Mouse (Mus musculus): ENCODE data around the gene Col10a1.
"Not testable (repeated sequence)": the region's sequence is repeated elsewhere in the genome, so short reads cannot be mapped to it uniquely, and the experiment has no call there.

Gene Col10a1

DNA sequence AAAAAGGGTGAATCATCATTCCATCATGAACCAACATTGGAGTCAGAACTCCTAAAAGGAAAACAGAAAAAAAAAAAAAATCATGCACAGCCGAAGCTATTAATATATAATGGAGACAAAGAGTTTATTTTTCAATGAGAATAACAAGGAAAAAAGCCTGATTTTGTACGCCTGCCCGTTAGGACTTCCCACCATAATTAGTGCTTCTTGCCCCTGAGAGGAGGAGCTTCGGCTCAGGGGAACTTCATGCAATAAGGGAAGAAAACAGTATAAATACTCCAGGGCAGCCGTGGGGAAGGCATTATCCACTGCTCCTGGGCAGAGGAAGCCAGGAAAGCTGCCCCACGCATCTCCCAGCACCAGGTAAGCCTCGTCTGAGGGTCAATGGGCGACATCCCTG is at the start of gene Col10a1:
Gene Col10a1, plus strand, starts transcription at position 301 of the 400 bp plus-strand sequence.
- no peak for DNase-seq (ENCODE audit: low read depth, low spot score)

DNA sequence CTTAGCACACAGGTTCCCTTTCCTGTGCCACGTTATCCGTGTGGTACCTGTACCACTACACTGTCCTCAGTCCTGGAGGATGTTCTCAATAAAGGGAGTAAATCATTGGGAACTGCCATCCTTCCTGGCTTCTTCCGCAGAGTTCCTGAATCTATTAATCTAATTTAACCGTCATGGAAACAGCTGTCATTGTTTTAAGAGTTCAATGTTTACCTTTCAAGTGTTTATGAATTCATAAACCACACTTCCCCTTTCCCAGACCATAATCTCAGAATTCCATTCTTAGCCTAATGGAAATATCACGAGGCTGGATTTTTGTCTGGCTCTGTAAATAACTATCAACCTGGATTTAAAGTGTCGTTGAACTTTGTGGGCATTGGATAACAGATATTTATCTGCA is 48.8 kb upstream of the Col10a1 start:
- no peak for DNase-seq (ENCODE audit: low read depth, low spot score)

DNA sequence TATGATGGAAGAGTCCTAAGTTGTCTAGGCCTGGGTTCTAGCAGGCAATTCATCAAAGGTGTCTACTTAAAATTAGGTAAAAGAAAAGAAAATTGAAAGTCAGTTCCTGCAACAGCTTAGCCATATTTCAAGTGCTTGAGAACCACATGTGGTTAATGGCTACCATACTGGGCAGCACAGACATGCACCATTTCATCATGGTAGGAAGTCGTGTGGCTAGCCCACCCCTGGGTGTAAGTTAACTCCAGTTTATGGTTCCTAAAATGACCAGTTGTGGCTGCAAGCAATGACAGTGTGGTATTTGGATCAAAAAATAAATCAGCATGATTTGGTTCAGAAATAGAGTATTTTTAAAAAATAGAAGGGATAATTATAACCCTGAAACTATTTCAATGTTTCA is 47.9 kb upstream of the Col10a1 start:
- DNase-seq (ENCODE audit: low read depth, low spot score): no peak

DNA sequence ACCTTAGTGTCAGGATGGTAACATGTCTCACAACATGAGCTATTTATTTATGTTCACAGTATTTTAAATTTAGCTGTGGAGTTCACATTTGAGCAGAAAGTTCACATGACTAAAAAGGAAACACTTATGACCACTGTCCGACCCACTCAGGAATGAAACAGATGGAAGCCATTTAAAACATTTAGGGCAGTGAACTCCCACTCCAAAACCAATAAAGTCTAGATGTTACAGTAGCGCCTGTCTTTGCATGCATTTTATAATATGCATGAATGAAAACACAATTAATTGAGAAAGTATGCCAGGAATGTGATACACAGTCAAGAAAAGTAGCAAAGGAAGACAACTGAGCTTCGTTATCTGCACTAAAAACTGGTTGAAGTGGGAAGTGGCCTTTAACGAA is 37.6 kb upstream of the Col10a1 start:
- no peak for DNase-seq (ENCODE audit: low read depth, low spot score)

DNA sequence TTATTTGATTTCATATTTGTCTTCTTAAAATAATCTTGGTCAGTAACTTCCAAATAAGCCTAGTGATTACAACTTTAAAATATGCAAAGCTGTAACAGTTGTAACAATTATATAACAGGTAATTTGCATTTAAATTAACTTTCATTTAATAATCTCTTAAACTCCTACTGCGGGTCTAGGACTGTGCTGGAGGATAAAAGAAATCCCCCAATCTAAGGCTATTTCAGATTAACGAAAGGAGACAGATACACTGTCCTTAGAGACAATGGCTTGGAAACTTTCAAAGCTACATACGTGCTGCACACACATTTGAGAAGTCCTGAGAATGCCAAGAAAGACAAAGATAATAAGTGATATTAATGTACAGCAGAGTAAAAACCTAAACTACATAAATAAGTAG is 31.5 kb upstream of the Col10a1 start:
- no peak for DNase-seq (ENCODE audit: low read depth, low spot score)

DNA sequence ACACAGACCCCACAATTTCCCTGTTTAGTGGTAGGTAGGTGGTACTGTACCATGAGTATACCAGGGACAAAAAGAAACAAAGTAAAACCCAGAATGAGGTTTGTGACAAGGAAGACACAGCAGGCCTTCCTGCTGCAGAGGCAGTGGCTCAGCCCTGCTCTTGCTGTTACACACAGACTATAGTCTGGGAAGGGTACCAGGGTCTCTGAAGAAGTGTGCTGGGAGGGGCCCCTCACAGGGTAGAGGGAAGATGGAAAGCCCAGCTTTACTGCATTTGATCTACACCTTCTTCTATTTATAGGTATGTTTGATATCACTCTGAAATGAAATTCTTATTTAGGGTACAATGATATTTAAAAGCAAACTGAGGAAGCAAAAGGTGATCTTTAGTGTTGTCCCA is 26.0 kb upstream of the Col10a1 start:
- no peak for DNase-seq (ENCODE audit: low read depth, low spot score)

DNA sequence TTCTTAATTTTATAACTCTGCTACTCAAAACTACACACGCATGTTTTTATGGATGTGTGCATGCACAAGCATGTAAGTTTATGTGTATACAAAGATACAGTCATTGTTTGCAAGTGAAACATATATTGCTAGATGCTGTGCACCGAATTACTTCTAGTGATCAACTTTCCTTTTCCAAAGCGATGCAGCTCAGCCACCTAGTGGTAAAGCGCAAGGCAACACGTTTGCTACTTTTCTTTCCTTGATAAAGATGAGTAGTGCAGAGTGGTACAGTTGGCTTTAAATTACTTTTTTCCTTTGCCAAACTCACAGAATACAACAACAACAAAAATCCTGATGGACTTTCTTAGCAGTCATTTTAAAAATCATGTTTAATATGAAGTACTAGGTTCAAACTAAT is 21.6 kb upstream of the Col10a1 start:
- DNase-seq (ENCODE audit: low read depth, low spot score): no peak

DNA sequence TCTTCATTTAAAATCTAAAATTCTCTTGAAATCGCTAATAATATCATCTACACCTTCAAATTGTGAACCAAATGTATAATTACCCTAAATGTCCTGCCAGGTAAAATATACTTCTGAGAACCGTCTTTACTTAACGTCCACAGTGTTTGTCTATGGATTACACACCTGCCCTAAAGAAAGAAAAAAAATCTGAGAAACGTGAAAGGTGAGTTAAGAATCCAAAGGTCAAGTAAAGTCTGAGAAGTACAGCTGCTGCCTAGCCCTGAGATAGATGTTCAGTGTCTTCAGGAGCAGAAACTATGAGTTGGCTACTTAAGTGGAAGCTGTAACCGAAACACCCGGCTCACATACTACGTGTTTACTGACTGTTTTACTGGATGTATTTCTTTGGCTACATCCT is 16.4 kb upstream of the Col10a1 start:
- no peak for DNase-seq (ENCODE audit: low read depth, low spot score)

DNA sequence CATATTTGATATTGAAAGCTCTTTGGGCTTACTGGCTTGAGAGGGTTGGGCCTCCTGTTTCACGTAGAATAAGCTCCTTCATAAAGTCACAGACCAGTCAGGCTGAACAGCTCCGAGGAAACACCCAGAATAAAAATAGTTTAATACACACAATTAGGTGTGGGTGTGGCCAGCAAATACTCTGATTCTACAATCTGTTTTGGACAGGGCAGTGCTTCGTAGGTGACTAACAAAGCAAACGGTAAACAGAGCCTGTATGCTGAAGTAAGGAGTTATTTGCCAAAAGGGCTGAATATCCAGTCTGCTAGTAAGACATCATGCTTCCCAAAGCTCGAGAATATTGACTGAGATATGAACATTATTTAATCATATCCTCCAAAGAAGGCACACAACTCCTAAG is 4.1 kb upstream of the Col10a1 start:
- no peak for DNase-seq (ENCODE audit: low read depth, low spot score)

DNA sequence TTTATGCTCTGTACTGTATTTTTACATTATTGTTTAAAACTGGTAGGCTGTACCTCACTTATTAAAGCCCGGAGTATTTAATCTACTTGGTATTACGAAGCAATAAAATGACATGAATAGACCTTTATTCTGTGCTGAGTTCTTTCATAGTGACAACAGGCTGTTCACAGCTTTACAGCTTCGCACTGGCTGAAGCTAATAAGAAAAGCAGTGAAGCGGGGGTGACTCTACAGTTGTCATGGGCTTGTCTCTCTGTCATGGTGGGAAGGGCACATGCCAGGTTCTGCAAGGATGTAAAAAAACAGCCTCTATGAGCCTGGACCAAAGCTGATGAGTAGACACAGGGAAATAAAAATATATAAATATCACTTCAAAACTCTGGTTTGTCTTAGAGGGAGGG is 7.2 kb downstream of the Col10a1 start:
- DNase-seq (ENCODE audit: low read depth, low spot score): no peak

DNA sequence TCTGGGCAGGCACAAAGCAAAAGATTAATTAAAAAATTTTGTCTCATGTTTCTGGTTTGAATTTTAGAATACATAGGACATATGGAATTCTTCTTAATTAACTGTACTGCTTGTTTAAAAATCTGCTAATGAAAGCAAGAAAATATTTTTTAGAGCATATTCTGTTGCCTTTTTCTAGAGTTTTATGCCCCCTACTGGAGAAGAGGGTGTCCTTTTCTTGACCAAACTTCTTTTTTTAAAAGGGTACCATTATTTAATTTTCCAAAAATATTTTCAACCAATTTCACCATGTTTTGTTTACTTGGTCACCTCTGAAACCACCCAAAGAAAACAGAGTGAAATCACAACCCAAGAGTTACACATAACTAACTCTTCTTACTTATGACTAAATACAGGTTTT is 9.5 kb downstream of the Col10a1 start:
- no peak for DNase-seq (ENCODE audit: low read depth, low spot score)

DNA sequence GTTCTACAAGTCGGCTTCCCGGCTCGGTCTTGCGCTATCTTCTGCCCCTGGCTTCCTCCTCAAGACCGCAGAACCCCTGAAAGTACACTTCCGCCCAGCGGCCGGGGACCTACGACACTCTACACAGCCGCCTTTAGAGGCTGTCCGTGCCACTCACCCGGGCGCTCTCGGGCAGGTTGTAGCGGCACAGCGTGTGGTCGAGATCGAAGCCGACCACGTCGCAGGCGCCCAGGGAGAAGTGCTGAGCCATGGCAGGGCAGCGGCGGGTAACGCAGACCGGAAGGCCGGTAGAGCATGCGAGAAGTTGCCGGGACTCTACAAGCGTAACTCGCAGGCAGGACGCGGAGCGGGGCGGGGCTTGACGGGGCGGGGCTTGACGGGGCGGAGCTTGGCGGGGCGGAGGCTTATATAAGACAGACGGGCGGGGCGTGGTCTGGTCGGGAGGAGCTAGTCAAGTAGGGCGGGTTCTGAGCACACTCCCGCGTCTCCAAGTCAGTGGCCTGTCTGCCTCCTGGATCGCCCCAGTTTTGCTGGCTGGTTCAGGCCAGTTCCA is 28.5 kb downstream of the Col10a1 start, which contains the start of gene Nt5dc1:
Gene Nt5dc1, minus strand, starts transcription at position 349 of the 553 bp plus-strand sequence.
- peak; percentile 89 for DNase-seq (ENCODE audit: low read depth, low spot score)

DNA sequence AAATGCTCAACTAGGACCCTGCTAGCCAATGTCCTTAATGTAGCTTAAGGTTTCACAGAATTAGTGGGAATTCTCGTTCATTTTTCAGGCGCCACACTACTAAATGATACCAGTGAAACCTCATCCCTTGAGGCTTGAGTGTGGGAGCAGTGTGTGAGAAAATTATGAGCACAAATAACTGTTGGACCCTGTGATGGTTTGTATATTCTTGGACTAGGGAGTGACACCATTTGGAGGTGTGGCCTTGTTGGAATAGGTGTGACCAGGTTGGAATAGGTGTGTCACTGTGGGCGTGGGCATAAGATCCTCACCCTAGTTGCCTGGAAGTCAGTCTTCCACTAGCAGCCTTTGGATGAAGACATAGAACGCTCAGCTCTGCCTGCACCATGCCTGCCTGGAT is 29.0 kb downstream of the Col10a1 start:
- not testable (repeated sequence) for DNase-seq (ENCODE audit: low read depth, low spot score)

DNA sequence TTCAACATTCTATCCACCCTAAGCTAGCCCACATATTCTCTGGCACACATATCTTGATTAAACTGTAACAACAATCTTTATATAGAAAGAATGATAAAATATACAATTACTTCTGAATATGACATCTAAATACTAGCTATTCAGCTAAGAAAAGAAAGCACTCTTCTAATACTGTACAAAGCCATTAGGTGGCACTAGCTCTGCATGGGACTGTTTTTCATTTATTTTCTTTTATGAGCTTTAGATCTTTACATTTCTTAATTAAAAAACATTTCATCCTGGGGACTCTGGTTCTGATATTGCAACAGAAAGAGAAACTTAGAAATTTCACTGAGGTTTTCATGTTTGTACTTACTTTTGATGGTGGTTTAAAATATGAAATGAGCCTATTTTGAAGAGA is 42.0 kb downstream of the Col10a1 start:
- DNase-seq (ENCODE audit: low read depth, low spot score): no peak

DNA sequence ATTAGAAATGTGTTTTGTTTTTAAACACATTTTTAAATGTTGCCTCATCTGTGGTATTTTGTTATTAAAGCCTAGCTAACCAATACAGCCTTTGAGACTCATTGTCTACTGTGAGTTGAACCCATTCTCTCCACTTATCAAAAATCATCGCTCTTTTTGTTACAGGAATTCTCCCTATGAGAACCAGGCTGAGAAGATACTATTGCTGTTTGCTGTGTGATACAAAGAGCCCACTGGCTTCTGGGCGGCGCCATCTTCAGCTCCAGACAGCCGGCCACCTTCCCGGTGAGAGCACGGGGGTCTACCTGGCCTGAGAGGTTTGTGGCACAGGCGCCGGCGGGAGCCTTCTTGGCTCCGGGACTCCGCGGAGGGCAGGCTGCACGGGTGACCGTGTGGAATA is 44.4 kb downstream of the Col10a1 start:
- not testable (repeated sequence) for DNase-seq (ENCODE audit: low read depth, low spot score)

Data from embryo, embryonic 11.5 days (tissue).